Mouse (Mus musculus) left cerebral cortex, postnatal 25 days (tissue): Measurements from ENCODE around the gene Fut8. TPM values are rescaled to one million over a fixed set of nuclear protein-coding genes. Genes with fewer than 3 reads are reported as not detected.
A peak's percentile ranks its signal among the peaks of the same experiment; 100 is the strongest.
"Not testable (repeated sequence)": the region's sequence is repeated elsewhere in the genome, so short reads cannot be mapped to it uniquely, and the experiment has no call there.

Experiments used
- DNase-seq, 2 experiments: peaks; one replicate each; pipeline ENCODE4 v3.0.0; 2022; ENCODE audit warnings: low spot score in 2 of 2, mixed read lengths in 1 of 2
- intact Hi-C: fragments of 180-260 bp; cut with DNase I; formaldehyde crosslinking; loops from one replicate; pipeline ENCODE4 v1.15.1; 2025
- total RNA-seq, 2 experiments: library from RNA; stranded (reverse); gene quantifications; 2 replicates each; pipeline ENCODE4 v1.2.3; 2021

Fut8 gene
- total RNA-seq, 2 experiments from 2014 or later = 66.2 to 72.1 TPM

DNA sequence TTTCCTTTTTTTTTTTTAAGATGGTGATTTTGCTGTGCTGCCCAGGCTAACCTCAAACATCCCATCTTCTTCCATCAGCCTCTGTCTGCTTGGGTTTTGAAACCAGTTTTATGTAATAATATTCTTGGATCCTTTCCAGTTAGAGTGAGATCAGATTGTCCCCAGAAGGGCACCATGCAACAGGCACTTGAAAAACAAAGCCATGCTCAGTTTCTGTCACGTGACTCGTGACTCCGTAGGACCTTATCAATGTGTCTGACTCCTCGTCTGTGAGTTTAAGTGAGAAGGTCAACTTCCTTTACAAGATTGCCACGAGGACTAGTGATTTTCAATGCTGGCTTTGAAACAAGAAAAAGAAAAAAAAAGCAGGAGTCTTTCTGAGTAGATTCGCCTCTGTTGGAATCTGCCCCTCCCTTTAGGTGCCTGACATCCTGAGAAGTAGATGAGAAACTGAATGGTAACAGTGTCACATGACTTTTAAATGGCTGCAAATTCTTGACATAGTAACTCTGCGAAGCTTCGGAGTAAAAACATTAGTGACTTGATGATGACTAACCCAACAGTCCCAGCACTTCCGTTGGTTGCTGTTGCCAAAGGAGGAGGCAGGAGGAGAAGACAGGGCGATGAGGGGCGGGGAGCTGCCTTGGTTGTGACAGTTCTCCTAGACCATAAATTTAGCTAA lies 21.3 kb upstream of the Fut8 start:
- DNase-seq = no peak
- intact Hi-C loops = no loop called here

DNA sequence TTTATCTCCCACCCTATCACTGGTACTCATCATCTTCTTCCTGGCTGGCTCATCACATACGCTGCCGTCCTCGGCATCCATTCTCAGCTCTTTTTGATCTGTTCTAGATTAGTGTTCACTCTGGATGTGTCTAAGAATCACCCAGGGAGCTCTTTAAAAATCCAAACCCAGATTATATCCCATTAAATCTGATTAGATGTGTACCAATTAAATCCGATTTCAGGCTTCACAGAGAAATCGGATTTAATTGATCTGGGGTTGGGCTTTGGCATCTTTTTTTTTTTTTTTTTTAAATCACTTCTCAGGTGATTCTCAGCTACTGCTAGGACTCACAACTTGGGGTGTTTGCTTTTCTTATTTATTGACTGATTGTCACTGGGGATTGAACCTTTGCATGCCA lies 17.3 kb upstream of the Fut8 start:
- DNase-seq = no peak
- intact Hi-C loops = loop anchor here (5.0 kb wide), 1 partner anchor 198 kb away; no protein-coding TSS in a partner anchor

DNA sequence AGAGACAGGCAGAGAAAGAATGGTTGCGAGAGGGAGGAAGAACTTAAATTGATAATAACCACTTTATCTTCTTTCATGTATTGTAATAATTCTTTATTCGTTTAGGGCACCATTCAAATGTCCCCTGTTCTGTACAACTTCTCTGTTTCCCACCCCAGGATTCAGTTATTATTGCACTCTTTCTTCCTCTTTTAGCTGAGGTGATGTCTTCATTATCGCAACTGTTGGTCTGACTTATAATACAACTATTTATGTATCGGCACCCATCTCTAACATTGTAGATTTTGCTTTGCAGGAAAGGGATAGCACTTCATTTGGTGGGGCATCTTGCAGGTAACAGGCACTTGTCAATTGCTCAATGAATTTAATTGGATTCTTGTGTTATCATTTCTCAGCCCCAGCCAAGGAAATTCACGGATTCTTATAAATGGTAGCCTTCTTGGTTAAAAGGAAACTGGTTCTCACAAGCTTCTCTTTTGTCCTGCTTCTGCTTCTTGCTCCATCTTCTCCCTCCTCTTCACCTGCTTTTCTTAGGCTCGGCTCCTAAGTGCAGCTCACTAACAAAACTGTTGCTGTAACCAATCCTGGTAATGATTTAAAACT lies 15.6 kb upstream of the Fut8 start:
- intact Hi-C loops = loop anchor here (5.0 kb wide), 1 partner anchor 200 kb away; no protein-coding TSS in a partner anchor
- no peak for DNase-seq

DNA sequence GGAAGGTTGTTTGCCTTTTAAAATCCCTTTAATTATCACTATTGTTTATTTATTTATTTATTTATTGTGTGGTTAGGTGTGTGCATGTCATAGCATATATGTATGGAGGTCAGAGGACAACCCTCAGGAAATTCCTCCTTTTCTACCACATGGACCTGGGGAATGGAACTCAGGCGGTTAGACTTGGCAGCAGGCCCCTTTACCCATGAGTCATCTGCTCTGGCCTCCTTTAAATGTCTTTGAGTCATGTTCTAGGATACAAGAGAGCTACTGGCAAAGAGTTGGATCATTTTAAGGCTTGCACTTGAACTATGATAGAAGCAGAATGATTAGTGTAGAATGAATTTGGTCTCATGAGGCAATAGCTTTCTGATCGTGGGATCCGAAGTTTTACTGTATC lies 14.3 kb upstream of the Fut8 start:
- intact Hi-C loops = loop anchor here (5.0 kb wide), 1 partner anchor 201 kb away; no protein-coding TSS in a partner anchor
- peak in 1 of 2 experiments; percentile 52 for DNase-seq

DNA sequence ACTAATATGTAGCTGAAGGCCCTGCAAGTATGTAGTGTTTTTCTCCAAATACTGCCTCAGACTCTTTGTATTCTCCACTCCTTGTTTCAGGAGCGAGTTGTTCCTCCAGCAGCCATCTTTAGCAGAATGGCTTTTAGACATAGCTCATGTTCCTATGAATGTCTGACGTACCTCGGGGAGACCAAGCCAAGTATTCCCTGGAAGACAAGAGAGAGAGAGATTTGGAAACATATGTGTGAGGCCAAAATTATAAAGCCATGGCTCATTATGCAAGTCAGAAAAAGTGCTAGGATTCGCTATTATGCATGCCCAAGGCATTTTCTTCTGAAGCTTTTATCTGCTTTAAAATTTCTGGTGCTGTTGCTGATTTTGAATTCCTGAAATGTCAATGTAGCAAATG lies 13.8 kb upstream of the Fut8 start:
- peak; percentile 9 to 77 for DNase-seq
- intact Hi-C loops = loop anchor here (5.0 kb wide), 1 partner anchor 202 kb away; no protein-coding TSS in a partner anchor

DNA sequence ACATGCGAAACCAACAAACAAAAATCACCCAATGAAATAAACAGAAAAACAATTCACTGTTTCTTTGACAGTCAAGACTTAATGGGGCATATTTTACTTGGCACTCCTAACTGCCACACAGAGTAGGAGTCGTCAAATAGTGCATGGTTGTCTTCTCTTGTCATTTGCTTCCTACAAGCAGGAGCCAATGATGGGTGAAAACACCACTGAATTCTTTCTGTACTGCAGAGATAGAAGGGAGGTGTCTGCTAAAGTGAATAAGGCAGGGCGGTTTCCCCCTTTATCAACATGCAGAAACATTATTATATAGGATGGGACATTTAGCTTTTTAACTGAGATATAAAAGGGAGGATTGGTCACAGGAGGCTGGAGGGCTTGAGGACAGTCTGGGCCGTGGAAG lies 13.0 kb upstream of the Fut8 start:
- no peak for DNase-seq
- intact Hi-C loops = loop anchor here (5.0 kb wide), 1 partner anchor 203 kb away; no protein-coding TSS in a partner anchor

DNA sequence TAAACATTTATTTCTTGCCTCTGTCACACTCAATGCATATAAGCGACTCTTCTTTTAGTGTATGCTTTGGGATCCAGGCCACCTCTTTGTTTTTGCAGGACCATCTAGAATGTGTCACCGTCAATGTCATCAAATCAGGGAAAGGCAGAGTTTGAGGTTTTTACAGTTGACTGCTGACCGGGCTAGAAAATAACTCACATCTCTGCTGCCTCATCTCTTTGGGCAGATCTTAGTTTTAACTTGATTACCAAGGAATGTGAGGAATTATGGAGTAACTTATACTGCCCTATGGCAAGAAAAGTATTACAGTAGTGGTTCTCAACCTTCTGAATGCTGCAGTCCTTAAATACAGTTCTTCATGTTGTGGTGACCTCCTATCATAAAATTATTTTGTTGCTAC lies 12.2 kb upstream of the Fut8 start:
- DNase-seq = no peak
- intact Hi-C loops = no loop called here

DNA sequence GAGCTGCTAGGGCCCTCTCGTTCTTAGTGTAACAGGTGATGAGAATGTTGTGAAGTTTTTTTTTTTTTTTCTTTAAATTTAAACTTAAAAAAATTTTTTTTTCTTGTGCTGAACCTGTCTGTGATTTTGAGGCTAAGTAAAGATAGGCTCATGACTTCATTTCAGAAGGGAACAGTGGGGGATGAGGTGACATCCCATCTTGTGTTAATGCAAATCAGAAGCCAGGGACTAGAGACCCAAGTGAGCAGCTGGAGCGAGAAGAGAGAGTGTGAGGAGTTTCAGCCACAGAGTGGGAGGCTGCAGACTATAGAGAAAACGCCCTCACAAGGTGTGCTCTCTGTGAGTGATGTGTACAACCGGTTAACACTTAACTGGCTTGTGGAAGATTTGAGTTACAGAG lies 2.0 kb upstream of the Fut8 start:
- peak in 1 of 2 experiments; percentile 43 for DNase-seq
- intact Hi-C loops = loop anchor here (1.0 to 10.0 kb wide), 5 partner anchors 137 to 856 kb away; no protein-coding TSS in a partner anchor

DNA sequence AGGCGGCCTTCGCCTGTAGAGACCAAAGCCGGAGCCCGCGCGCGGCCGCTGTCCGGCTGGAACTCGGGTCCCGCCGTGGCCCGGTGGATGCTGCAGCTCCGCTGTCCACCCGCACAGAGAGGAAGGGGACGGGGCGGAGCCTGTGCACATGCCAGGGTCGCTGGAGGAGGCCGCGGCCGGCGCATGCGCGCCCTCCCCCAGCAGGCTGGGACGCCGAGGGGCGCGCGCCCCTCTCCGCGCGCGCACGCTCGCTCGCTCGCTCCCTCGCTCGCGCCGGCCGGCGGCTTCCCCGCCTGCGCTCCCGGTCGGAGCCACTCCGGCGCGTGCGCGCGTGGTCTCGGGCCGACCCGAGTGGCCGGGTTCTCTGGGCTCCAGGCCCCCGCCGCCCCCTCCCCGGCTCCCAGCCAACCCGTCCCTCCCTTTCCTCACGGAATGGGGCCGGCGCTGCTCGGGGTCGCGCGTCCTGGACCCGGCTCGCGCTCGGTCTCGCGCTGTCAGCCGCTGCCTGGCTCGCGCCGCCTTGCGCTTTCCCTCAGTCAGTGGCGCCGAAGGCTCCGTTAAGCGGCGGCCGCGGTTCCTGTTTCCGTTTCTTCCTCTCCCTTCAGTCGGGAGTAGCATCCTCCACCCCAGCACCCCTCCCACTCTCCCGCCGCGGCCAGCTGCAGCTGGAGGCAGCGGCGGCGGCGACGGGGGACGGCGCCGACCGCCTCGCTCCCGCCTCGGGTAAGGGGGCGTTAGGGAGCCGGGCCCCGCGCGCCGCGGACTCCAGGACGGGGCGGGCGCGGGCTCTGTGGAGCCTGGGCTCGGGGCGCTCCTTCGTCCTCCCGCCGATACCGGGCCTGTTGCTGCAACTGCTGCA lies 835 bp downstream of the Fut8 start:
- intact Hi-C loops = loop anchor here (2.0 to 10.0 kb wide), 6 partner anchors 190 to 854 kb away; no protein-coding TSS in a partner anchor
- peak; percentile 91 to 94 for DNase-seq

DNA sequence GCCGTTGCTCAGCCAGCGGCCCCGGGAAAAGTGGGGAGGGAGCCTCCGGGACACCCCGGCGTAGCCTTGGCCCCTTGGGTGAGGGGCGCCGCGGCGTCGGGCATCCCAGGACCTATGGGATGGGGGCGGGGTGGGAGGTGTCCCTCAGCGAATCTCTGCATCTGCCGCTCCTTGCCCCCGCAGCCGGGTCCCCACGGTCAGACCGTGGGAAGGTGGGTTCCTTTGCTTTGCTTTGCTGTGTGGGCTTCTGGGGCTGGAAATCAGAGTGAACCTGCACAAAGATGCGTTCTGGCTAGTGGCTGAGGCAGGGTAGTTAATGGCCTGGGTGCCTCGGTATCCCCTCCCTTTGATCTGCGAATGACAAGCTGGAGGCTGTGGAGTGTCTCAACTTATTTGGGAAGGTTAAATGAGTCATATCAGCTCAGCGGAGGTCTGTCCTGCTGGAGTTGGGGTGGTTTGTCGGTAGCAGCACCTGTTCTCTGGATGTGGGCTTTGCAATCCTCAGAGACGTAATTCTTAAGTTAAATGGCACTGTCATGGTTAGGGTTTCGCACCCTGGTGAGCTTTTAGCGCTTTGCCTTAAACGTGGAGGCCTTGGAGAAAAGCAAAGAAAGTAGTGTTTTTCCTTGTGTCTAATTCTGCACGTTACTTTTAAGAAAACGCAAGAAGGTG lies 1.6 kb downstream of the Fut8 start:
- intact Hi-C loops = loop anchor here (2.0 to 10.0 kb wide), 7 partner anchors 191 to 853 kb away; no protein-coding TSS in a partner anchor
- peak; percentile 36 to 39 for DNase-seq

DNA sequence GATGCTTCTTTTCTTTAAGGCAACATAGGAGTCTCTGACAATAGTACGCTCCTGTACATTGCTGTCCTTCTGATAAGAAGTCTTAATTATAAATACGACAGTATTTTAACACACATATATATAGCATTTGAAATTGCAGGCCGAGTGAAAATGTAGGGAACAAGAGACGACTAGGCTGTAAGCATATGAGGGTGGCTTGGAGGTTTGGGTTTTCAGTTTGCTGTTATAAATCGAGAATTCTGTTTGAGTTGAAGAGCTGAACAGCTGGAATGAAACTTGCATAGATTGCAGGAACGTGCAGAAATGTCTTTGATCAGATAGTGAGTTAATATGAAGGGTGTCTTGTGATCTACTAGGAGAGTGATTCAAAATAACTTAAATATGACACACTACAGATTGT lies 2.4 kb downstream of the Fut8 start:
- intact Hi-C loops = loop anchor here (2.0 kb wide), 1 partner anchor 428 kb away; no protein-coding TSS in a partner anchor
- DNase-seq = peak in 1 of 2 experiments; percentile 14

DNA sequence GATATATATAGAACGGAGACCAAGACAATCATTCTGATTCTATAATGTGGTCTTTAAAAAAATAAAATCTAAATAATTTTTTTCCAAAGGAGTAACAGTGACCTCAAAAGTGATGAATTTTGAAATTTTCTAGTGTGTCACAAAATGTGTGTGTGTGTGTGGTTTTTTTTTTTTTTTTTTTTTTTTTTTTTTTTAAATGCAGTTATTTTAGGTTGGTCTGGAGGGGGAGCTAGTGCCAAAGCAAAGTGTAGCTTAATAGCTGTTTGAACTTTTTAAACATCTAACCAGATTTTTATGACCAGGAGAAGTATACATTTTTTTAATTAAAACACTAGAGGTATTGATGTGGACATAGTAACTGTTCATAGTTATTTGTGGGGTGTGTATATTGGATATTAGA lies 2.9 kb downstream of the Fut8 start:
- no peak for DNase-seq
- intact Hi-C loops = loop anchor here (1.0 to 2.0 kb wide), 2 partner anchors 327 to 428 kb away; no protein-coding TSS in a partner anchor

DNA sequence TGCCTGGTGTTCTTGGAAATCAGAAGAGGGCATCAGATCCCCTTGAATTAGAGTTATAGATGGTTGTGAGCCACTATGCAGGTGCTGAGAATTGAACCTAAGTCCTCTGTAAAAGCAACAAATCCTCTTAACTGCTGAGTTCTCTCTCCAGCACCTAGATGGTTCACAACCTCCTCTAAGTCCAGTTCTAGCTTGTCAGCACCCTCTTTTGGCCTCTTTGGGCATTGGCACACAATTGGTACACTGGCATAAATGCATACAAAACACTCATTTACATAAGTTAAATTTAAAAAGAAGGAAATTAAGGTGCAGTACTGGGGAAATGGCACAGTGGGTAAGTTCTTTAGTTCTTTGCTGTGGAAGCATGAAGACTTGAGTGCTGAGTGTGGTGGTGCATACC lies 24.7 kb downstream of the Fut8 start:
- intact Hi-C loops = no loop called here

DNA sequence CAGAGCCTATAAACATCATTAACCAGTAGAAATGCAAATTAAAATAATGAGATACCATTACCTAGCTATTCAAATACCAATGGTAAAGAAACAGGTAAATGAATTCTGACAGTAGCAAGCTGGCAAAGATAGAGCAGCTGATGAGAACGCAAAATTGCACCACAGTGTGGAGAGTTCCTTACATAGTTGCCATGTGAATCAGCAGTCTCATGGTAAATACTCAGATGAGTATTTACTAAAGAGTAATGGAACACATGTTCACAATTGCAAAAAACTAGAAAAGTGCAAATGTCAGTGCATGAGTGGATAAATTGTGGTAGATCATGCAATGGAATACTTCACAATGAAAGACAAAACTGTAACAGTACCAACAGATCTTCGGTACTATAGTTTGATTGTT lies 25.9 kb downstream of the Fut8 start:
- DNase-seq = no peak
- intact Hi-C loops = no loop called here

More for the DNA sequence above, 24.7 kb downstream of the Fut8 start:
- DNase-seq = no peak

DNA sequence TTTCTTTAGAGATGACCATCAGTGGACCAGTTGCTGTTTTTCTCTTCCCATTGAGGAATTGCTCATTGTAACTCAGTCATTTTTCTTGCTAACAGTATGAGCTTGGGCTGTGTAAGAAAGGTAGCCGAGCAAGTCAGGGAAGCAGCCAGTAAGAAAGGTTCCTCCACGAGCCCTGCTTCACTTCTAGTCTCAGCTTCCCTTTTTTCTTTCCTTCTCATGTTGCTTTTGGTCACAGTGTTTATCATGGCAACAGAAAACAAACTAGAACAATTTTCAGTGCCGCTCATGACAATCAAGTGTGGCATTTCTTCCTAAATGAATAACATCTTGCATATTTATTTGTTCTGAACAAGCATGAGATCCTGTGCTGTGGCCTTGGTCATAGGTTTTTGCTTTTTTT lies 32.8 kb downstream of the Fut8 start:
- intact Hi-C loops = no loop called here
- no peak for DNase-seq

DNA sequence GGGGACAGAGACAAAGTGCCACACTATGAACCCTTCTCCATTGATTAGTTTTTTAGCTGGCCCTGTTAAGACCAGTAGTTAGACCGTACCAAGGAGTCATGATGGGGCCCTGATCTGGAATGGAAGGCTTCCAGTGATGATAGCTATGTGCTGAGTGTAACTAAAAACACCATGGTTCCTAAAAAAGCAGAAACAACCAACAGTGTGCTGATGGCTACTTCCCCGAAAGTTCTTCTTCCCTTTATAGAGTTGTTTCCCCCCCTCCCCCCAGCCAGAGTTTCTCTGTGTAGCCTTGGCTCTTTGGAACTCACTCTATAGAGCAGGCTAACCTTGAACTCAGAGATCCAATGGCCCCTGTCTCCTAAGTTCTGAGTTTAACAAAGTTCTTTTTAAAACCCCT lies 50.6 kb downstream of the Fut8 start:
- DNase-seq = no peak
- intact Hi-C loops = no loop called here

DNA sequence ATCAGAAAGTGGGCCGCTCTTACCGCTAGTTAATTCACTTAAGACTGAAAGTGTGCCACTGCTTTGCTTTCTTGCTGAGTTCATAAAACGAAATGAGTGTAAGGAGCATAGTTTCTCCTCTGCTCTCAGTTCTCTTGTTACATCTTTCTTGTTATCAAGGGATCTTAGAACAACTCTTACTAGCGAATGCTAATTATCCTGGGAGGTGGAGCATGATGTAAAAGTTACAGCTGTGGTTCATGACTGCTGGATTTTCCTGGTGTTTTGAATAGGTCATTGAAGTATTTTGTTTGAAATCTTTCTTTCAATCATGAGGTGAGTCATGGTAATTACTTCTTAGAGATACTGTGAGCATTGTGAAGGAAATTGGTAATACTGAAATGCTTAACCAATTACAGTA lies 53.1 kb downstream of the Fut8 start:
- DNase-seq = peak in 1 of 2 experiments; percentile 7
- intact Hi-C loops = no loop called here

DNA sequence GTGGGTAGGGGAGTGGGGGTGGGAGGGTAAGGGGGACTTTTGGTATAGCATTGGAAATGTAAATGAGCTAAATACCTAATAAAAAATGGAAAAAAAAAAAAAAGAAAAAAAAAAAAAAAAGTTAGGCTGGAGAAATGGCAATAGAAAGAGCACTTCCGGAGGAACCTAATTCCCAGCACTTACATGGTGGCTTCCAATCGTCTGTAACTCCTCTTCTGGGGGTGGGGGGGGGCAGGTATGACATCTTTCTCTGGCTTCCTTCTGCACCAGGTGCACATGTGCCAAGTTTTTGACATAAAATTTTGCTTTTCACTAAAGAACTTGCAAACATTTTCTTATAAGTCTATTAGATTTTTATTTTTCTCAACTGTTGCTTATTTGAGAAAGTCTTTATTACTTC lies 53.9 kb downstream of the Fut8 start:
- intact Hi-C loops, DNase-seq: not testable (repeated sequence)
